Mouse (Mus musculus) hindbrain, embryonic 16.5 days (tissue): ENCODE data around the gene Tmem150c. TPM values are rescaled to one million over a fixed set of nuclear protein-coding genes. Genes with fewer than 3 reads are reported as not detected.

Source experiments
- ATAC-seq: fragments of 200-750 bp; cut with Nextera tagmentation; 2 replicates; pipeline ENCODE4 v1.8.0; 2017; ENCODE audit warnings: moderate TSS enrichment, moderate library complexity
- H3K27ac ChIP-seq: fragments of 300-500 bp; sonication (generic); 2 replicates; pipeline ENCODE4 v1.5.1; 2014; ENCODE audit warnings: low read depth, mild to moderate bottlenecking, control low read depth, low read length, moderate library complexity
- H3K27me3 ChIP-seq: fragments of 300-500 bp; sonication (generic); replicated peaks from 2 replicates; pipeline ENCODE4 v1.6.1; 2014; ENCODE audit warnings: low read length; ENCODE audit not compliant: control insufficient read depth, insufficient read depth
- H3K36me3 ChIP-seq: fragments of 300-500 bp; sonication (generic); 2 replicates; pipeline ENCODE4 v1.6.1; 2014; ENCODE audit warnings: mild to moderate bottlenecking, low read length, moderate library complexity, mixed read lengths; ENCODE audit not compliant: control insufficient read depth, insufficient read depth
- H3K4me1 ChIP-seq: fragments of 300-500 bp; sonication (generic); 2 replicates; pipeline ENCODE4 v1.6.1; 2014; ENCODE audit warnings: low read depth, low read length; ENCODE audit not compliant: control insufficient read depth, insufficient read depth
- H3K4me2 ChIP-seq: fragments of 300-500 bp; sonication (generic); 2 replicates; pipeline ENCODE4 v1.6.1; 2014; ENCODE audit warnings: mild to moderate bottlenecking, low read length, control low read depth, moderate library complexity
- H3K4me3 ChIP-seq: fragments of 300-500 bp; sonication (generic); 2 replicates; pipeline ENCODE4 v1.5.1; 2014; ENCODE audit warnings: mild to moderate bottlenecking, low read length, control low read depth, moderate library complexity
- H3K9ac ChIP-seq: fragments of 300-500 bp; sonication (generic); 2 replicates; pipeline ENCODE4 v1.6.1; 2014; ENCODE audit warnings: low read depth, mild to moderate bottlenecking, control low read depth, low read length, moderate library complexity
- H3K9me3 ChIP-seq: fragments of 300-500 bp; sonication (generic); 2 replicates; pipeline ENCODE4 v1.6.1; 2014; ENCODE audit warnings: mild to moderate bottlenecking, low read length, moderate library complexity; ENCODE audit not compliant: control insufficient read depth
- WGBS: fragments of 180-500 bp; shearing (Covaris S2); extraction: QIAGEN DNeasy Blood & Tissue Kit; methylation state at CpG from one replicate; pipeline ENCODE4 v1.1.7; 2014; 5-methylcytosine and 5-hydroxymethylcytosine counted together
- polyA plus RNA-seq: library from polyadenylated mRNA; unstranded; fragments of >200 nt; fragmentation: Nextera tagmentation; extraction: Ambion mirVana; gene quantifications from 2 replicates; pipeline ENCODE4 v1.2.1, GENCODE M21; 2015

Gene Tmem150c
- polyA plus RNA-seq, 1 experiment from 2014 or later = 37.2 TPM

DNA sequence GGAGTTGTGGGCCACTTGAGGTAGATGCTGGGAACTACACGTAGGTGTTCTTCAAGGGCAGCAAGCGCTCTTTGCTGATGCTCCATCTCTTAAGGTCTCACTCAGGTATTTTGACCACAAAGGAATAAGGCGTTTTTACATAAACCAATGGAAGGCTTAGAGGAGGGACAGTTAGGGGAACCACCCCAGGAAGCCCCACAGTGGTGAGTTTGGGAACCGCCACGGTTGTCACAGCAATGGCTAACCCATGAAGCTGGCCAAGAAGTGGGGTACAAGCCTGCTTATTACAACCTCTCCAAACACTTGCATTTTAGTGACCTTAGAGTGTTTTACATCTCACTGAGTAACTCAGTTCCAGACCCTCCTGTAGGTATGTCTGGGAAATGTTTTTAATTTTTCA lies 88.1 kb downstream of the Tmem150c start:
- H3K27me3 ChIP-seq = no peaks in the 10 kb centered on the region
- H3K36me3 ChIP-seq = peaks cover 6% of the 10 kb centered on the region

DNA sequence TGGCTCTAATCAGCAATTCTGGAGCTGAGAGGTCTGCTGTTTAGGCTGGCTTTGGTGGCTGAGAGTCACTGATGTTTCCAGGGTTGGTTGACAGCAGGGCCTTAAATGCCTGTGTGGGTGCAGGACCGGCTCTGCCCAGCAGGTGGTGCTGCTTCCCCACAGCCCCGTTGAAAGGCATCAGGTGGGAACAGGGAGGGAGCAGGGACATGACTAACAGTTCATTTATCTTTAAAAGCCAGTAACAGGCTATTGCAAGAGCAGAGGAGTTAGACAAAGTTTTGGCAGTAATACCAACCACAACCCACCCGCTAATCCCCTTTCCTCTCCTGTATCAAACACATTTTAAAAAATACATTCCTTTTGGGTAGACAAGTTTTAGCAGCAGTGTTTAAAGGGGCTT lies 89.4 kb downstream of the Tmem150c start:
- Histone ChIP-seq H3K4me3 (no peak overlapping the region), H3K4me1 (no peaks in the 10 kb centered on the region), H3K9me3 (no peaks in the 10 kb centered on the region), H3K9ac (no peak overlapping the region), H3K27ac (no peak overlapping the region), H3K27me3 (no peaks in the 10 kb centered on the region), H3K4me2 (no peak overlapping the region), H3K36me3 (peaks cover 6% of the 10 kb centered on the region)
- peak; percentile 60; the same call in 1 of the 2 replicates for ATAC-seq
- 27% methylated on average over 3 of the region's 3 CpGs for WGBS

More for the DNA sequence above, 88.1 kb downstream of the Tmem150c start:
- no peak overlapping the region for H3K9ac ChIP-seq
- no peak overlapping the region for H3K4me3 ChIP-seq
- H3K4me1 ChIP-seq = no peaks in the 10 kb centered on the region
- ATAC-seq = no peak
- no peak overlapping the region for H3K27ac ChIP-seq
- no peak overlapping the region for H3K4me2 ChIP-seq
- 89% methylated on average over 5 of the region's 5 CpGs for WGBS
- no peaks in the 10 kb centered on the region for H3K9me3 ChIP-seq

DNA sequence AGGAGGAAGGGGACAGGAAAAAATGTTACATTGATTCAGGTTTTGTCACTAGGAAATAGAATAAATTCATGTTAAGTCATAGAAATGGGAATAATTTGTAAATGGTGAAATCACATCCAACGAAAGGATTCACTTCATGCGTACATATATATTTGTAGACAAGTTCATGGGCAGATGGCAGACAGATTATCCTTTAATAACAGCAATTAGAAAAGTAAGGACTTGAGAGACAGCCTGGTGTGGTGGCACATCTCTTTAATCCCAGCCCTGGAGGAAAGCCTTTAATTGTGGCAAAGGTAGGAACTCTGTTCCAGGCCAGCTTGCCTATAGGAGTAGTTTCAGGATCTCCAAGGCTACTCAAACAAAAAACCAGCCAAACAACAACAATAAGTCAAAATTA lies 90.1 kb downstream of the Tmem150c start:
- ATAC-seq = no peak
- H3K4me1 ChIP-seq = no peaks in the 10 kb centered on the region
- H3K9ac ChIP-seq = no peak overlapping the region
- H3K27me3 ChIP-seq = no peaks in the 10 kb centered on the region
- no peak overlapping the region for H3K4me3 ChIP-seq
- peaks cover 6% of the 10 kb centered on the region for H3K36me3 ChIP-seq
- no peak overlapping the region for H3K27ac ChIP-seq
- no peaks in the 10 kb centered on the region for H3K9me3 ChIP-seq
- WGBS = 92% methylated on average over 2 of the region's 2 CpGs
- H3K4me2 ChIP-seq = no peak overlapping the region

DNA sequence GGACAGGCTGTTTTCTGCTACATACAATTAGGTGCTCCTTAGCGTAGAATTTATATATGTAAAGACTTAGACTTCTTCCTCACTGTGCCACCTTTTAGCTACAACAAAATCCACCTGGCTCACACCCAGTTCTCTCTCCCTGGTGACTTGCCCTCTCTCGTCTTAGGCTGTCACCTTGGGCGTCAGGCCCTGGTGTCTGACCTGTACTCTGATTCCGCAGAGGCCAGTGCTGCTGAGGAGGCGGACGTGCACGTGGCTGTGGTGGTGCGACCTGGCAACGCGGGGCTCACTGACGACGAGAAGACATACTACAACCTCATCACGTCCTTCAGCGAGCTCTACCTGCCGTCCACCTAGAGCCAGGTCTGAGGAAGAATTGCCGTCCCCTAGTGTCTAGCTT lies 92.0 kb downstream of the Tmem150c start:
- no peak overlapping the region for H3K4me2 ChIP-seq
- 94% methylated on average over 16 of the region's 16 CpGs for WGBS
- H3K27ac ChIP-seq = no peak overlapping the region
- H3K4me1 ChIP-seq = no peaks in the 10 kb centered on the region
- H3K4me3 ChIP-seq = no peak overlapping the region
- no peaks in the 10 kb centered on the region for H3K27me3 ChIP-seq
- H3K9me3 ChIP-seq = no peaks in the 10 kb centered on the region
- H3K9ac ChIP-seq = no peak overlapping the region
- ATAC-seq = no peak
- peaks cover 17% of the 10 kb centered on the region for H3K36me3 ChIP-seq

DNA sequence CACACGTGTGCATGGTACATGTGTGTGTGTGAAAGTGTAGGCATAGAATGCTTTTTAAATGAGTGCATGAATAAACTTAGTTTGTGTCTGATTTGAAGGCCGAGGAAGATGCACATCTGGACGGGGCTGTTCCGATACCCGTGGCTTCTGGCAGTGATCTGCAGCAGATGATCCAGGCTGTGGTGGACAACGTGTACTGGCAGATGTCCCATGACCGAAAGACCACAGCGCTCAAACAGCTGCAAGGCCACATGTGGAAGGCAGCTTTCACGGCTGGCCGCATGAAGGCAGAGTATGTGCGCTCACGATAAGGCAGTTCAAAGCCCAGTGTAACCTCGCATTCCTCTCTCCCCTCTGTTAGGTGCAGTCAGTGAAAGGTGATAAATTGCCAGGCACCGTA lies 98.7 kb downstream of the Tmem150c start:
- peaks cover 31% of the 10 kb centered on the region for H3K36me3 ChIP-seq
- H3K27me3 ChIP-seq = no peaks in the 10 kb centered on the region
- no peak for ATAC-seq
- H3K4me1 ChIP-seq = peaks cover 8% of the 10 kb centered on the region
- H3K4me3 ChIP-seq = no peak overlapping the region
- H3K9me3 ChIP-seq = no peaks in the 10 kb centered on the region
- H3K27ac ChIP-seq = no peak overlapping the region
- no peak overlapping the region for H3K9ac ChIP-seq
- no peak overlapping the region for H3K4me2 ChIP-seq
- WGBS = 96% methylated on average over 14 of the region's 14 CpGs

DNA sequence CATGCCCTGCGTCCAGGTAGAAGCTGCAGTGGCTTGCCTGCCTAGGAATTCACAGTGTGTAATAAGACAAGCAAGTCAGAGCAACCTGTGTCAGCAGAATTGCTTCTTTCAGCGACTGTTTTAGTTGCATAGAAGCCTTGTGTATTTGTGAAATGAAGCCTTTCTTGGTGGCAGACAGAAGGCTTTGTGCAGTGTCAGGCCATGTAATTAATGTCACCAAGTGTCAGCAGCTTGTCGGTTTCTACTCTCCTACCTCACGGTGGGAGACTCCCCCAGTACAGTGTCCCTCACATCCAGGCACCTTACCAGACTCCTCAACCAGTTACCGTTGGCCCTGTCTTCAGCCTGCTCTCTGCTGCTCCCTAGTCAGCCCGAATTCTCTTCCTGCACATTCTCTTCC lies 100.3 kb downstream of the Tmem150c start:
- H3K27ac ChIP-seq = no peak overlapping the region
- H3K9ac ChIP-seq = no peak overlapping the region
- WGBS = 37% methylated on average over 6 of the region's 6 CpGs
- no peak overlapping the region for H3K4me3 ChIP-seq
- H3K36me3 ChIP-seq = peaks cover 30% of the 10 kb centered on the region
- H3K9me3 ChIP-seq = no peaks in the 10 kb centered on the region
- no peaks in the 10 kb centered on the region for H3K27me3 ChIP-seq
- H3K4me2 ChIP-seq = no peak overlapping the region
- H3K4me1 ChIP-seq = peaks cover 12% of the 10 kb centered on the region
- ATAC-seq = peak; percentile 35; the same call in 1 of the 2 replicates

DNA sequence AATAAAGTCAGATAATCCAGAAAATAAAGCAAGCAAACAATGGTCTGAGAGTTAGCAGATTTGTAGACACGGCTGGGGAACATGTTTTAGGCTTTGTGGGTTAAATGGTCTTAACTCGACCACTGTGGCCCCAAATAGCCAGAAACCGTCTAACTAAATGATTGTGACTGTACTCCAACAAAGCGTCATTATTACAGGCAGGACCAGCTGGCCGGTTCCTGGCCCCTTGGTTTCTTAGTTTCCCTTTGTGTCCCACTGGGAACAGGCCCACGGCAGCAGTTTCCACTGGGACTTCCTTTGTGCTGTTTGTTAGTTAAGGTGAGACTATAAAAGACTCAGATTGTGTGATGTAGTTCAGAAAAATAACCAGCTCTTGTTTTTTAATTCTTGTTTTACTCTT lies 100.9 kb downstream of the Tmem150c start:
- no peak overlapping the region for H3K4me2 ChIP-seq
- H3K27ac ChIP-seq = 0 out of 2 replicates have a peak overlapping the region, but pooled peaks have one; percentile 17
- H3K27me3 ChIP-seq = no peaks in the 10 kb centered on the region
- peaks cover 24% of the 10 kb centered on the region for H3K36me3 ChIP-seq
- H3K9ac ChIP-seq = no peak overlapping the region
- peaks cover 12% of the 10 kb centered on the region for H3K4me1 ChIP-seq
- H3K4me3 ChIP-seq = no peak overlapping the region
- no peaks in the 10 kb centered on the region for H3K9me3 ChIP-seq
- ATAC-seq = no peak
- 25% methylated on average over 6 of the region's 6 CpGs for WGBS

DNA sequence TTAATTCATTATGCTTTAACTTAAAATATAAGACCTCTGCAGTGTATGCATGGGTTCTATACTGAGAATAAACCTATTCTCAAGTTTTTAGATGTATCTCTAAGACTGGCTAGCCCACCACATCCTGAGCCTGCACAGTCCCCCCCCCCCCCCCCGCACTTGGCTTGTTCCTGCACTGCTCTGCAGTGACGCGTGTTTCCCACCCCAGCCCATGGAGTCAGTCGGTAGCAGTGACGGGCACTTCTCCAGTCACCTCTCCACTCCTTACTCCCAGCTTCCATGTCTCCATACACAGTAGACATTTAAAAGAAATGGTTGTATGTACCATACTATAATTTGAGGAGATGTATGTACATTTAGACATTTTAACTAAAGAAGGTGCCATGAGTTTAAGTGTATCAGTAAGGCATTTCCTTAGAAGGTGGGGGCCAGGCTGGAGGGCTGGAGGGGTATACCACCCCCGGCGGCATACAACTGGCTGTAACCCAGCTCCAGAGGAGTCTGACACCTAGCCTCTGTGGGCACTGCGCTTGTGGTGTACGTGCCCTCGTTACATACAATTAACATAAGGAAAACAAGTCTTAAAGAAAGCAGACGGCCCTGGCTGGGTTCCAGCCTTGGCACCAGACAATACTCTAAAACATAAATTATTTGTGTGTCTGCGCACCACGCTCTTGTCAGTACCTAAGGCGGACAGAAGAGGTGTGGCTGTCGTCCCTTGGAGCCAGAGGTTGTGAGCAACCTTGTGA lies 102.0 kb downstream of the Tmem150c start:
- H3K9ac ChIP-seq = no peak overlapping the region
- no peak overlapping the region for H3K4me2 ChIP-seq
- no peaks in the 10 kb centered on the region for H3K27me3 ChIP-seq
- WGBS = 70% methylated on average over 12 of the region's 15 CpGs
- peaks cover 12% of the 10 kb centered on the region for H3K4me1 ChIP-seq
- ATAC-seq = no peak
- no peak overlapping the region for H3K27ac ChIP-seq
- no peak overlapping the region for H3K4me3 ChIP-seq
- H3K9me3 ChIP-seq = no peaks in the 10 kb centered on the region
- peaks cover 20% of the 10 kb centered on the region for H3K36me3 ChIP-seq

DNA sequence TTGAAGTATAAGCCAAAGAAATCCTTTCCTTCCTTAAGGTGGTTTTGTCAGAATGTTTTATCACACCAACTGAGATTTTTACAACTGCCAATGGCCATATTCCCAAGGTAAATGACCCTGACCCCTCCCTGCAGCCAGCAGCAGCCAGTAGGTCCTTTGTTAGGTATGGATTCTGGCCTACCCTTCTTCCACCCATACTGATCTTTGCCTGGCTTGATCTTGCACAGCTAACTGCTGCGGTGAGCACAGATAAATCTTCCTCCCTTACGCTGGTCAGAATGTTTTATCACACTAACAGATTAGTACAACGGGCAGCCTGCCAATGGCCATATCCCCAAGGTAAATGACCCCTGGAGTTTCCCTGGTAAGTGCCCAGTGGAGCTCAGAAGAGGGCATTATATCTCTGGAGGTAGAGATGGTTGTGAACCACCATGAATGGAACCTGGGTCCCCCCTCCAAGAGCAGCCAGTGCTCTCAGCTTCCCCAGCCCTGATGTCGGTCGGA lies 103.7 kb downstream of the Tmem150c start:
- H3K4me2 ChIP-seq = no peak overlapping the region
- no peak overlapping the region for H3K27ac ChIP-seq
- ATAC-seq = no peak
- H3K4me1 ChIP-seq = peaks cover 12% of the 10 kb centered on the region
- 82% methylated on average over 5 of the region's 5 CpGs for WGBS
- no peak overlapping the region for H3K9ac ChIP-seq
- peaks cover 5% of the 10 kb centered on the region for H3K36me3 ChIP-seq
- no peaks in the 10 kb centered on the region for H3K9me3 ChIP-seq
- no peak overlapping the region for H3K4me3 ChIP-seq
- no peaks in the 10 kb centered on the region for H3K27me3 ChIP-seq
